Comparison of ENCODE assay signal across 16 mouse cellular contexts in the genomic region with DNA sequence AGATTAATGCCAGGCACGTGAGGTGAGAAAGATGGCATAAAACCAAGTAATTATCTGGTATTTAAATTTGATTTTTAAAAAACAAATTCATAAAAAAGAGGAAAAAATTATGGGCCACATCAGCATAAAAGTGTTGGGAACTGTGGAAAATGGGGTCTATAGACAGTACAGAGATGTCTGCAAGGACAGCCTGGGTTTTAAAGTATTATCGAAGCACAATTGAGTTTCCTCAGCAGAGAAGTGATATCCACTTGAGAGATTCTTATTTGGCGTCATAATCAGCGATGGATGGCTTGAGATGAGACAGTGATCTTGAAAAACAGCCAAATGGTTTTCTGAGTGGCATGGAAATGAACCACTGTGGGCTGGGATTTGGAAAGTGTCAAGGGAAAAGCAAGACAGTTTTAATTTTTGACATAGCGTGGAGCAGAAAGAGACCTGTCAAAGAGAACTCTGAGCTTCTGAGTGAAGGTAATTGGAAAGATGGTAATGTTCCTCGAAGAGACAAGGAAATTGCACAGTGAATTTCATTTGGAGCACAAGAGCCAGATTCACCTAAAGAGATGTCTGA.
"Had no signal": no experiment of that assay in that cellular context is flagged by ENCODE, and none has a peak within 500 bp of the region (broad histone marks: within the 10 kb centered on the region; RNA-seq: fewer than 3 reads in every experiment).

No protein-coding gene starts in this region.

- H3K4me1 ChIP-seq: limb, embryonic 12.5 days; liver, embryonic 13.5 days; lung, embryonic 15.5 days; megakaryocyte, embryonic 14.5 days; stomach, embryonic 15.5 days had no signal

- H3K9me3 ChIP-seq: limb, embryonic 12.5 days; liver, embryonic 13.5 days; lung, embryonic 15.5 days; stomach, embryonic 15.5 days had no signal

- H3K4me3 ChIP-seq: layer of hippocampus, adult 2 months; limb, embryonic 12.5 days; liver, embryonic 13.5 days; lung, embryonic 15.5 days; megakaryocyte, embryonic 14.5 days; stomach, embryonic 15.5 days had no signal

- H3K4me2 ChIP-seq: limb, embryonic 12.5 days; liver, embryonic 13.5 days; lung, embryonic 15.5 days; stomach, embryonic 15.5 days had no signal

- H3K36me3 ChIP-seq: limb, embryonic 12.5 days; liver, embryonic 13.5 days; lung, embryonic 15.5 days; stomach, embryonic 15.5 days had no signal

- H3K27ac ChIP-seq: layer of hippocampus, adult 2 months; limb, embryonic 12.5 days; liver, embryonic 13.5 days; lung, embryonic 15.5 days; macrophage; stomach, embryonic 15.5 days had no signal

- H3K27me3 ChIP-seq: limb, embryonic 12.5 days; liver, embryonic 13.5 days; lung, embryonic 15.5 days; megakaryocyte, embryonic 14.5 days; stomach, embryonic 15.5 days had no signal

- DNase-seq: kidney, postnatal 10 days; kidney, postnatal 4 days; liver; liver, embryonic 13.5 days; liver, postnatal 0 days; lung, postnatal 14 days; right cerebral cortex, postnatal 14 days; thymus, adult 2 months; thymus, postnatal 36 days had no signal

- H3K9ac ChIP-seq: limb, embryonic 12.5 days; liver, embryonic 13.5 days; liver, postnatal 0 days; lung, embryonic 15.5 days; stomach, embryonic 15.5 days had no signal

- ATAC-seq: liver, postnatal 0 days; midbrain, embryonic 16.5 days had no signal
